Mouse (Mus musculus): ENCODE measurements at regions not wholly inside any gene's neighbourhood (a gene's known extent, or its start where the extent isn't known, plus 50 kb on each side); places are given as distances from the start of the nearest gene placed in this dataset.

- no peak overlapping the region for H3ac ChIP-seq (ENCODE audit: control insufficient read depth, insufficient read length)
- no peaks in the 10 kb centered on the region for H3K79me2 ChIP-seq (ENCODE audit: control insufficient read depth, insufficient read depth)
- H3K27me3 ChIP-seq (ENCODE audit: control insufficient read depth, insufficient read depth, insufficient read length) = no peaks in the 10 kb centered on the region
- TF ChIP-seq REST (IDR thresholded peaks at IDR 0.05; ENCODE audit: insufficient read depth, insufficient read length) (no peak), CEBPB (IDR thresholded peaks at IDR 0.05; ENCODE audit: insufficient read depth, poor library complexity, severe bottlenecking) (no peak), E2F4 (IDR thresholded peaks at IDR 0.05; ENCODE audit: insufficient read depth) (no peak), TCF12 (IDR thresholded peaks at IDR 0.05; ENCODE audit: insufficient read depth, poor library complexity, severe bottlenecking) (no peak), TCF3 (IDR thresholded peaks at IDR 0.05; ENCODE audit: insufficient read length, low read depth) (no peak), MAX (IDR thresholded peaks at IDR 0.05; ENCODE audit: low read depth) (no peak)
- no peaks in the 10 kb centered on the region for H3K36me3 ChIP-seq (ENCODE audit: control insufficient read depth, insufficient read depth)
- no peak overlapping the region for H3K4me2 ChIP-seq (ENCODE audit: low read depth)
- no peak overlapping the region for H3K4me3 ChIP-seq
These were observed 455.5 kb upstream of the Zic4 start for GRCm38 (mm10) chr9:90906684-90907083.

GRCm38 (mm10) chr9:90954613-90955012 is 407.6 kb upstream of the Zic4 start:
- TF ChIP-seq SRF (IDR thresholded peaks at IDR 0.05; ENCODE audit: control insufficient read depth, insufficient read length, low read depth) (no peak), MYOG (IDR thresholded peaks at IDR 0.05; ENCODE audit: control insufficient read depth in 1 of 3, insufficient read depth in 1 of 3, insufficient read length in 2 of 3, low read depth in 2 of 3) (peak in 1 of 3 experiments; percentile 15)
- Histone ChIP-seq H3K4me2 (ENCODE audit: low read depth) (no peak overlapping the region), H3ac (ENCODE audit: control insufficient read depth, insufficient read length) (no peak overlapping the region)

GRCm38 (mm10) chr9:90961436-90961835 is 400.8 kb upstream of the Zic4 start:
- no peaks in the 10 kb centered on the region for H3K79me2 ChIP-seq (ENCODE audit: control insufficient read depth, insufficient read depth)
- H3K4me2 ChIP-seq (ENCODE audit: low read depth) = no peak overlapping the region
- H3K4me3 ChIP-seq = no peak overlapping the region
- H3K36me3 ChIP-seq (ENCODE audit: control insufficient read depth, insufficient read depth) = no peaks in the 10 kb centered on the region
- TF ChIP-seq CEBPB (IDR thresholded peaks at IDR 0.05; ENCODE audit: insufficient read depth, poor library complexity, severe bottlenecking) (no peak), POLR2A (IDR thresholded peaks at IDR 0.05; ENCODE audit: insufficient read length, low read depth) (no peak), SRF (IDR thresholded peaks at IDR 0.05; ENCODE audit: control insufficient read depth, insufficient read length, low read depth) (no peak), POLR2AphosphoS2 (IDR thresholded peaks at IDR 0.05; ENCODE audit: insufficient read length, low read depth) (no peak), E2F4 (IDR thresholded peaks at IDR 0.05; ENCODE audit: insufficient read depth) (no peak)
- H3ac ChIP-seq (ENCODE audit: control insufficient read depth, insufficient read length) = no peak overlapping the region
- no peaks in the 10 kb centered on the region for H3K27me3 ChIP-seq (ENCODE audit: control insufficient read depth, insufficient read depth, insufficient read length)

More at GRCm38 (mm10) chr9:90954613-90955012, 407.6 kb upstream of the Zic4 start:
- Histone ChIP-seq H3K79me2 (ENCODE audit: control insufficient read depth, insufficient read depth) (no peaks in the 10 kb centered on the region), H3K27me3 (ENCODE audit: control insufficient read depth, insufficient read depth, insufficient read length) (no peaks in the 10 kb centered on the region), H3K36me3 (ENCODE audit: control insufficient read depth, insufficient read depth) (no peaks in the 10 kb centered on the region), H3K4me3 (no peak overlapping the region)

GRCm38 (mm10) chr9:90964043-90964442 is 398.2 kb upstream of the Zic4 start:
- Histone ChIP-seq H3K27me3 (ENCODE audit: control insufficient read depth, insufficient read depth, insufficient read length) (no peaks in the 10 kb centered on the region), H3K79me2 (ENCODE audit: control insufficient read depth, insufficient read depth) (no peaks in the 10 kb centered on the region), H3ac (ENCODE audit: control insufficient read depth, insufficient read length) (no peak overlapping the region), H3K36me3 (ENCODE audit: control insufficient read depth, insufficient read depth) (no peaks in the 10 kb centered on the region), H3K4me3 (no peak overlapping the region), H3K4me2 (ENCODE audit: low read depth) (no peak overlapping the region)
- no peak for TF ChIP-seq USF1 (IDR thresholded peaks at IDR 0.05; ENCODE audit: low read depth)
- no peak for TF ChIP-seq POLR2AphosphoS2 (IDR thresholded peaks at IDR 0.05; ENCODE audit: insufficient read length, low read depth)
- no peak for TF ChIP-seq REST (IDR thresholded peaks at IDR 0.05; ENCODE audit: insufficient read depth, insufficient read length)
- no peak for TF ChIP-seq SRF (IDR thresholded peaks at IDR 0.05; ENCODE audit: control insufficient read depth, insufficient read length, low read depth)
- no peak for TF ChIP-seq POLR2A (IDR thresholded peaks at IDR 0.05; ENCODE audit: insufficient read length, low read depth)
- TF ChIP-seq E2F4 (IDR thresholded peaks at IDR 0.05; ENCODE audit: insufficient read depth) = no peak
- TF ChIP-seq CEBPB (IDR thresholded peaks at IDR 0.05; ENCODE audit: insufficient read depth, poor library complexity, severe bottlenecking) = no peak
- no peak for TF ChIP-seq MYOD1 (IDR thresholded peaks at IDR 0.05; ENCODE audit: control insufficient read depth in 1 of 3, insufficient read length in 2 of 3, low read depth in 2 of 3)
- TF ChIP-seq TCF3 (IDR thresholded peaks at IDR 0.05; ENCODE audit: insufficient read length, low read depth) = no peak
- TF ChIP-seq MYOG (IDR thresholded peaks at IDR 0.05; ENCODE audit: control insufficient read depth in 1 of 3, insufficient read depth in 1 of 3, insufficient read length in 2 of 3, low read depth in 2 of 3) = no peak
- no peak for TF ChIP-seq MAX (IDR thresholded peaks at IDR 0.05; ENCODE audit: low read depth)

- H3K79me2 ChIP-seq (ENCODE audit: control insufficient read depth, insufficient read depth) = no peaks in the 10 kb centered on the region
- no peaks in the 10 kb centered on the region for H3K36me3 ChIP-seq (ENCODE audit: control insufficient read depth, insufficient read depth)
- H3K4me2 ChIP-seq (ENCODE audit: low read depth) = no peak overlapping the region
- H3K27me3 ChIP-seq (ENCODE audit: control insufficient read depth, insufficient read depth, insufficient read length) = no peaks in the 10 kb centered on the region
- H3ac ChIP-seq (ENCODE audit: control insufficient read depth, insufficient read length) = no peak overlapping the region
- TF ChIP-seq MYOD1 (IDR thresholded peaks at IDR 0.05; ENCODE audit: control insufficient read depth in 1 of 3, insufficient read length in 2 of 3, low read depth in 2 of 3) (no peak), SRF (IDR thresholded peaks at IDR 0.05; ENCODE audit: control insufficient read depth, insufficient read length, low read depth) (no peak), POLR2AphosphoS2 (IDR thresholded peaks at IDR 0.05; ENCODE audit: insufficient read length, low read depth) (no peak), E2F4 (IDR thresholded peaks at IDR 0.05; ENCODE audit: insufficient read depth) (no peak), POLR2A (IDR thresholded peaks at IDR 0.05; ENCODE audit: insufficient read length, low read depth) (no peak), REST (IDR thresholded peaks at IDR 0.05; ENCODE audit: insufficient read depth, insufficient read length) (no peak), TCF12 (IDR thresholded peaks at IDR 0.05; ENCODE audit: insufficient read depth, poor library complexity, severe bottlenecking) (no peak), USF1 (IDR thresholded peaks at IDR 0.05; ENCODE audit: low read depth) (no peak), MYOG (IDR thresholded peaks at IDR 0.05; ENCODE audit: control insufficient read depth in 1 of 3, insufficient read depth in 1 of 3, insufficient read length in 2 of 3, low read depth in 2 of 3) (no peak), CEBPB (IDR thresholded peaks at IDR 0.05; ENCODE audit: insufficient read depth, poor library complexity, severe bottlenecking) (no peak), MAX (IDR thresholded peaks at IDR 0.05; ENCODE audit: low read depth) (no peak), TCF3 (IDR thresholded peaks at IDR 0.05; ENCODE audit: insufficient read length, low read depth) (no peak)
- no peak overlapping the region for H3K4me3 ChIP-seq
These were observed 383.5 kb upstream of the Zic4 start for GRCm38 (mm10) chr9:90978730-90979129.
